21 mouse cellular contexts compared by ENCODE assay signal in genomic region chr11:70777634-70778033, GRCm38 (mm10). TPM values are rescaled to one million over a fixed set of nuclear protein-coding genes. Genes with fewer than 3 reads are reported as not detected.
DNase-seq lines count a peak whose midpoint lies in the region; ATAC-seq and TF ChIP-seq lines count a peak whose summit lies in the region.
"Had no signal": no experiment of that assay in that cellular context is flagged by ENCODE, and none has a peak within 500 bp of the region (broad histone marks: within the 10 kb centered on the region; RNA-seq: fewer than 3 reads in every experiment).

No protein-coding gene starts in this region.

- CTCF ChIA-PET in Patski (lab: Charles Lee), result interaction anchor here (0.8 to 3.2 kb wide), 16 partner anchors 10 to 226 kb away, joined by 3 to 22 read pairs (median 4); no protein-coding TSS in a partner anchor

- H3K9ac ChIP-seq in intestine, embryonic 15.5 days, result no peak overlapping the region
- no peak overlapping the region for H3K9ac ChIP-seq in intestine, embryonic 16.5 days (ENCODE audit: low read depth, low read length)
- H3K9ac ChIP-seq in midbrain, embryonic 15.5 days, result no peak overlapping the region
- H3K9ac ChIP-seq in midbrain, embryonic 14.5 days (replicated peaks; ENCODE audit: low read length), result no peak overlapping the region
- H3K9ac ChIP-seq: embryonic facial prominence, embryonic 15.5 days; heart, embryonic 15.5 days; hindbrain, embryonic 14.5 days had no signal

- 0 out of 2 replicates have a peak, but pooled peaks cover 4% of the 10 kb centered on the region for H3K4me1 ChIP-seq in intestine, embryonic 15.5 days (replicated peaks)
- peaks cover 4% of the 10 kb centered on the region; the same call in 1 of the 2 replicates for H3K4me1 ChIP-seq in intestine, embryonic 16.5 days (ENCODE audit: control insufficient read depth, insufficient read depth, low read length)
- H3K4me1 ChIP-seq in midbrain, embryonic 15.5 days, result peaks cover 4% of the 10 kb centered on the region
- H3K4me1 ChIP-seq in midbrain, embryonic 14.5 days (ENCODE audit: control insufficient read depth, insufficient read depth, low read length), result no peaks in the 10 kb centered on the region

- in situ Hi-C loops in Patski (cut with MboI; ENCODE audit: low pct_unique_long_range_greater_than_20kb), result loop anchor here (5.0 kb wide), 1 partner anchor 35 kb away; the partner anchor contains the start of gene Scimp

- 64% methylated on average over 6 of the region's 6 CpGs for WGBS in intestine, embryonic 15.5 days
- 63% methylated on average over 6 of the region's 6 CpGs for WGBS in intestine, embryonic 16.5 days
- 66% methylated on average over 6 of the region's 6 CpGs for WGBS in midbrain, embryonic 15.5 days
- WGBS in midbrain, embryonic 14.5 days, result 74% methylated on average over 6 of the region's 6 CpGs

- no peak overlapping the region for H3K27ac ChIP-seq in intestine, embryonic 15.5 days
- no peak overlapping the region for H3K27ac ChIP-seq in intestine, embryonic 16.5 days (ENCODE audit: low read length)
- no peak overlapping the region for H3K27ac ChIP-seq in midbrain, embryonic 15.5 days
- no peak overlapping the region for H3K27ac ChIP-seq in midbrain, embryonic 14.5 days (replicated peaks; ENCODE audit: low read depth, low read length)
- H3K27ac ChIP-seq: embryonic facial prominence, embryonic 15.5 days; heart, adult 2 months; heart, embryonic 15.5 days; hindbrain, embryonic 14.5 days had no signal

- DNase-seq in midbrain, embryonic 14.5 days, result no peak
- DNase-seq in A20 (ENCODE audit: low read depth, low spot score) (peak; percentile 50), Patski (ENCODE audit: low read depth, low spot score) (no peak)
- DNase-seq in layer of hippocampus, adult 8-10 months (ENCODE audit: low spot score in 2 of 2), result no peak
- no peak for DNase-seq in gastrocnemius, postnatal 4 days (ENCODE audit: low spot score in 2 of 2)

- POLR2A ChIA-PET in Patski (lab: Charles Lee), result interaction anchor here (0.6 to 1.6 kb wide), 2 partner anchors 94 to 127 kb away, joined by 3 to 4 read pairs; no protein-coding TSS in a partner anchor

- H3K9me3 ChIP-seq in intestine, embryonic 15.5 days, result no peaks in the 10 kb centered on the region
- H3K9me3 ChIP-seq in intestine, embryonic 16.5 days (ENCODE audit: control insufficient read depth, low read length), result no peaks in the 10 kb centered on the region
- no peaks in the 10 kb centered on the region for H3K9me3 ChIP-seq in midbrain, embryonic 15.5 days
- no peaks in the 10 kb centered on the region for H3K9me3 ChIP-seq in midbrain, embryonic 14.5 days (ENCODE audit: control insufficient read depth, low read length)
- H3K9me3 ChIP-seq: embryonic facial prominence, embryonic 15.5 days; forebrain, embryonic 10.5 days; heart, embryonic 15.5 days had no signal

- ATAC-seq in intestine, embryonic 15.5 days, result peak; percentile 40
- no peak for ATAC-seq in intestine, embryonic 16.5 days
- ATAC-seq in midbrain, embryonic 15.5 days (replicated peaks), result 0 out of 2 replicates have a peak, but pooled peaks have one; percentile 24
- no peak for ATAC-seq in midbrain, embryonic 14.5 days (ENCODE audit: low FRiP score, low TSS enrichment)
- ATAC-seq in Patski, result peak; percentile 31

- no peak for TF ChIP-seq CTCF in Patski (IDR thresholded peaks at IDR 0.05)

- no peak overlapping the region for H3K4me2 ChIP-seq in intestine, embryonic 15.5 days (replicated peaks)
- no peak overlapping the region for H3K4me2 ChIP-seq in intestine, embryonic 16.5 days (ENCODE audit: low read depth, low read length)
- no peak overlapping the region for H3K4me2 ChIP-seq in midbrain, embryonic 15.5 days
- no peak overlapping the region for H3K4me2 ChIP-seq in midbrain, embryonic 14.5 days (ENCODE audit: low read length)
- H3K4me2 ChIP-seq: embryonic facial prominence, embryonic 15.5 days; hindbrain, embryonic 14.5 days had no signal

- H3K4me3 ChIP-seq in intestine, embryonic 15.5 days (replicated peaks), result no peak overlapping the region
- H3K4me3 ChIP-seq in intestine, embryonic 16.5 days (ENCODE audit: low read length), result no peak overlapping the region
- H3K4me3 ChIP-seq in midbrain, embryonic 15.5 days, result no peak overlapping the region
- H3K4me3 ChIP-seq in midbrain, embryonic 14.5 days (replicated peaks; ENCODE audit: low read depth, low read length), result no peak overlapping the region
- H3K4me3 ChIP-seq: embryonic facial prominence, embryonic 15.5 days; erythroblast, embryonic 14.5 days; heart, adult 2 months; heart, embryonic 15.5 days had no signal

- H3K36me3 ChIP-seq in intestine, embryonic 15.5 days, result no peaks in the 10 kb centered on the region
- no peaks in the 10 kb centered on the region for H3K36me3 ChIP-seq in intestine, embryonic 16.5 days (ENCODE audit: control insufficient read depth, insufficient read depth, low read length)
- no peaks in the 10 kb centered on the region; the same call in 1 of the 2 replicates for H3K36me3 ChIP-seq in midbrain, embryonic 15.5 days (replicated peaks)
- peaks cover 20% of the 10 kb centered on the region for H3K36me3 ChIP-seq in midbrain, embryonic 14.5 days (ENCODE audit: control insufficient read depth, insufficient read depth, low read length)

- H3K27me3 ChIP-seq in intestine, embryonic 15.5 days (replicated peaks), result no peaks in the 10 kb centered on the region
- H3K27me3 ChIP-seq in intestine, embryonic 16.5 days (replicated peaks; ENCODE audit: control insufficient read depth, insufficient read depth, low read length), result no peaks in the 10 kb centered on the region
- no peaks in the 10 kb centered on the region for H3K27me3 ChIP-seq in midbrain, embryonic 15.5 days (replicated peaks)
- no peaks in the 10 kb centered on the region for H3K27me3 ChIP-seq in midbrain, embryonic 14.5 days (ENCODE audit: control insufficient read depth, insufficient read depth, low read length)
- H3K27me3 ChIP-seq in Patski, result no peaks in the 10 kb centered on the region
- H3K27me3 ChIP-seq: embryonic facial prominence, embryonic 15.5 days; heart, embryonic 15.5 days had no signal

RNA-seq across cellular contexts. Expression of gene Zfp3, which starts 13.6 kb away (rescaled TPM):
- 5.3 and 6.2 TPM in 2 replicates for polyA plus RNA-seq in intestine, embryonic 15.5 days (2015; fragmentation: Nextera tagmentation; extraction: Ambion mirVana)
- polyA plus RNA-seq in intestine, embryonic 16.5 days (2015; fragmentation: Nextera tagmentation; extraction: Ambion mirVana), result 4.8 and 5.3 TPM in 2 replicates
- polyA plus RNA-seq in midbrain, embryonic 15.5 days (2015; fragmentation: Nextera tagmentation; extraction: Ambion mirVana), result 16.7 and 16.8 TPM in 2 replicates
- 14.8 and 16.8 TPM in 2 replicates for polyA plus RNA-seq in midbrain, embryonic 14.5 days (2014; fragmentation: Nextera tagmentation; extraction: Ambion mirVana)
- 7.9 TPM for polyA plus RNA-seq in Patski (2021)
- 10 to 100 TPM; 20.4 to 23.8 (median 22.2) TPM for total RNA-seq in layer of hippocampus, adult 8-10 months (2022)
- total RNA-seq in gastrocnemius, postnatal 4 days (2021), result 10 to 100 TPM; 11.8 to 13.6 TPM

RNA-seq across cellular contexts. Expression of gene Scimp, which starts 34.8 kb away (rescaled TPM):
- 0.70 and 0.88 TPM in 2 replicates for polyA plus RNA-seq in intestine, embryonic 15.5 days (2015; fragmentation: Nextera tagmentation; extraction: Ambion mirVana)
- polyA plus RNA-seq in intestine, embryonic 16.5 days (2015; fragmentation: Nextera tagmentation; extraction: Ambion mirVana), result 0.37 and 1.0 TPM in 2 replicates
- not detected in 2 replicates for polyA plus RNA-seq in midbrain, embryonic 15.5 days (2015; fragmentation: Nextera tagmentation; extraction: Ambion mirVana)
- 0.39 TPM in 1 of 2 replicates, not detected in the other for polyA plus RNA-seq in midbrain, embryonic 14.5 days (2014; fragmentation: Nextera tagmentation; extraction: Ambion mirVana)
- polyA plus RNA-seq in Patski (2021), result 0.05 TPM
- 1 to 10 TPM in 1 of 4 experiments, under 1 TPM in 1, not detected in 2; 0.83 to 1.9 TPM for total RNA-seq in layer of hippocampus, adult 8-10 months (2022)
- not detected for total RNA-seq in gastrocnemius, postnatal 4 days (2021)
- total RNA-seq: common myeloid progenitor, adult 5-6 weeks; ES-E14; gastrocnemius, postnatal 10 days had no signal
- polyA plus RNA-seq: brain, embryonic 14.5 days; C2C12; embryonic facial prominence, embryonic 11.5 days; embryonic facial prominence, embryonic 15.5 days; erythroblast, embryonic 14.5 days; forebrain, embryonic 10.5 days; forebrain, embryonic 16.5 days; hindbrain, embryonic 14.5 days had no signal

Comparison
In these comparisons a context has a peak if more than half of its experiments do, and no peak if none do; other contexts are left out.
1. ATAC-seq: peak in intestine, embryonic 15.5 days (single experiment), midbrain, embryonic 15.5 days (single experiment) and Patski (single experiment); none in intestine, embryonic 16.5 days (single experiment) and midbrain, embryonic 14.5 days (single experiment).